Mouse (Mus musculus) kidney, adult 2 months (tissue): ENCODE data around the gene Nhlrc1. TPM values are rescaled to one million over a fixed set of nuclear protein-coding genes. Genes with fewer than 3 reads are reported as not detected.
A peak's percentile ranks its signal among the peaks of the same experiment; 100 is the strongest.

Experiments
- DNase-seq: peaks from one replicate; pipeline ENCODE4 v3.0.0; 2021
- H3K27ac ChIP-seq: fragments of 200-500 bp; 2 replicates; pipeline ENCODE4 v1.5.1; 2012; ENCODE audit warnings: low read depth, low read length, control low read depth, inconsistent platforms; ENCODE audit not compliant: insufficient read depth
- H3K27me3 ChIP-seq: fragments of 200-500 bp; replicated peaks from 2 replicates; pipeline ENCODE4 v1.6.1; 2012; ENCODE audit warnings: mild to moderate bottlenecking, moderate library complexity, low read length, inconsistent platforms; ENCODE audit not compliant: control insufficient read depth, insufficient read depth
- H3K36me3 ChIP-seq: fragments of 200-500 bp; 2 replicates; pipeline ENCODE4 v1.6.1; 2012; ENCODE audit warnings: mild to moderate bottlenecking, moderate library complexity, low read length, inconsistent platforms; ENCODE audit not compliant: control insufficient read depth, insufficient read depth
- H3K4me1 ChIP-seq: fragments of 200-500 bp; 2 replicates; pipeline ENCODE4 v1.6.1; 2011; ENCODE audit warnings: low read length; ENCODE audit not compliant: control insufficient read depth, insufficient read depth
- H3K4me3 ChIP-seq: fragments of 200-500 bp; 2 replicates; pipeline ENCODE4 v1.5.1; 2011; ENCODE audit warnings: mild to moderate bottlenecking, low read depth, low read length, control low read depth; ENCODE audit not compliant: insufficient read depth
- CTCF ChIP-seq: fragments of 200-500 bp; conservative IDR thresholded peaks from 2 replicates; pipeline ENCODE4 v1.5.1; 2011; ENCODE audit warnings: low read depth, mild to moderate bottlenecking, control low read depth, low read length, moderate library complexity, mixed read lengths; ENCODE audit not compliant: insufficient read depth, insufficient read length
- POLR2A ChIP-seq: fragments of 200-500 bp; IDR thresholded peaks from one replicate; pipeline ENCODE4 v1.6.1; 2011; ENCODE audit warnings: low read depth, low read length, control low read depth
- WGBS: fragments of 180-500 bp; shearing (Covaris S2); methylation state at CpG from one replicate; pipeline ENCODE4 v1.1.7; 2018; 5-methylcytosine and 5-hydroxymethylcytosine counted together
- polyA plus RNA-seq: library from polyadenylated mRNA; depleted of rRNA; stranded (reverse); fragments of >200 nt; gene quantifications from 2 replicates; pipeline ENCODE4 v1.2.3, GENCODE M21; 2012

The Nhlrc1 gene
- polyA plus RNA-seq, 1 experiment: 2.6 TPM

- H3K4me3 ChIP-seq: no peak overlapping the region
- no peak for TF ChIP-seq POLR2A
- no peak for TF ChIP-seq CTCF
- H3K36me3 ChIP-seq: no peaks in the 10 kb centered on the region
- 83% methylated on average over 4 of the region's 4 CpGs for WGBS
- H3K27me3 ChIP-seq: no peaks in the 10 kb centered on the region
- peaks cover 10% of the 10 kb centered on the region; the same call in 1 of the 2 replicates for H3K4me1 ChIP-seq
- peak; percentile 58 for DNase-seq
- H3K27ac ChIP-seq: no peak overlapping the region
Observed at GRCm38 (mm10) chr13:47033602-47034001, 19.0 kb upstream of the Nhlrc1 start.

GRCm38 (mm10) chr13:47030376-47031107 is 15.9 kb upstream of the Nhlrc1 start:
- WGBS: 66% methylated on average over 17 of the region's 17 CpGs
- Histone ChIP-seq H3K27me3 (no peaks in the 10 kb centered on the region), H3K36me3 (peaks cover 2% of the 10 kb centered on the region; the same call in 1 of the 2 replicates), H3K4me1 (peaks cover 10% of the 10 kb centered on the region; the same call in 1 of the 2 replicates), H3K4me3 (no peak overlapping the region), H3K27ac (peak overlapping the region; percentile 34; the same call in 1 of the 2 replicates)
- TF ChIP-seq POLR2A: no peak
- TF ChIP-seq CTCF: no peak
- peak; percentile 83 for DNase-seq

DNA sequence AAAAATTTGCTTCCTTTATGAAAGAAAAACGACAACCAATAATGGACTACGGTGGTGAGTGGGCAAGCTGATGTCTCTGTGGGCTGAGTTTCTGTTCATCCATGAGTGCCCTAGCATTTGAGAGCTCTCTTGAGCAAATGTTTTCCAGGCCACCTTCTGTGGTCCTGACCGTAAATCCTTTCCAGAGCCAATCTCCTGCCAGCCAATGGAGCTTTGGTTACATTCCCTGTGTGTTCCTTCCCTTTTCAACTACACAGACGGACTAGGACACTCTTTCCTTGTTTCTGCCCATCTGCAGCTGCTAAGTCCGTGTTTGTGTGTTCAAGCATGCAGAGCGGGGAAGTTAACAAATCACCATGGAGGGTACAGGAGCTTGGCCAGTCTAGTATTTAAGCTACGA is 6.1 kb upstream of the Nhlrc1 start:
- H3K27ac ChIP-seq: no peak overlapping the region; the same call in 1 of the 2 replicates
- no peak overlapping the region for H3K4me3 ChIP-seq
- no peaks in the 10 kb centered on the region for H3K36me3 ChIP-seq
- DNase-seq: peak; percentile 60
- H3K27me3 ChIP-seq: no peaks in the 10 kb centered on the region
- 40% methylated on average over 7 of the region's 7 CpGs for WGBS
- H3K4me1 ChIP-seq: peaks cover 7% of the 10 kb centered on the region; the same call in 1 of the 2 replicates
- TF ChIP-seq CTCF: no peak
- TF ChIP-seq POLR2A: no peak

DNA sequence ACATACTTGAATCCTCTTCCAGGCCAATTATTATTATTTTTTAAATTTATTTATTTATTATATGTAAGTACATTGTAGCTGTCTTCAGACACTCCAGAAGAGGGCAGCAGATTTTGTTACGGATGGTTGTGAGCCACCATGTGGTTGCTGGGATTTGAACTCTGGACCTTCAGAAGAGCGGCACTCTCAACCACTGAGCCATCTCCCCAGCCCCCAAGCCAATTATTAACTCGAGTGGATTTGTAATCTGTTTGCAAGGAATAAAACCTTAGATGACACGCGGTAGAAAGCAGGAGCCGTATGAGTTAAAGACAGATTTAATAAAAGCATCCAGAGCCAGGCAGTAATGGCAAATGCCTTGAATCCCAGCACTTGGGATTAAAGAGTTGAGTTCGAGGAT is 5.1 kb upstream of the Nhlrc1 start:
- DNase-seq: peak; percentile 77
- H3K27me3 ChIP-seq: no peaks in the 10 kb centered on the region
- H3K36me3 ChIP-seq: no peaks in the 10 kb centered on the region
- H3K27ac ChIP-seq: no peak overlapping the region
- no peak for TF ChIP-seq CTCF
- TF ChIP-seq POLR2A: no peak
- peaks cover 7% of the 10 kb centered on the region; the same call in 1 of the 2 replicates for H3K4me1 ChIP-seq
- WGBS: 58% methylated on average over 7 of the region's 7 CpGs
- H3K4me3 ChIP-seq: no peak overlapping the region

DNA sequence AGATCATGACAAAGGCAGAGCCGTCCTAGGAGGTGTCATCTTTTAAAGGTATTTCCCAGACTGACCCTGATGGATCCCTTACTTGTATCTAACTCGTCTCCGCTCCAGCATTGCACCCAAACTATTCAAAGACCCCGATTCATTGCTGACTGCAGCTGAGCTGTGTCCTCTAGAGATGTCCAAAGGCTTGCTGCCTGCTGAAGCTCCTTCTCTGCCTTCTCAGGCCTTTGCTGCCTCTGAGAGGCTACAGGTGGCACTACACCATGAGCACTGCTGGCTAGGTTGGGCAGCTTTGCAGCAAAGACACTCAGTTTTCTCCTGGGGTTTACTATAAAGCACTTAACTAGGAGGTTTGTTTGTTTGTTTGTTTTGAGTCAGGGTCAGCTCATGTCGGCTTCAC is 2.6 kb upstream of the Nhlrc1 start:
- DNase-seq: peak; percentile 63
- WGBS: 31% methylated on average over 5 of the region's 5 CpGs
- peaks cover 10% of the 10 kb centered on the region for H3K4me1 ChIP-seq
- TF ChIP-seq CTCF: peak; percentile 85
- TF ChIP-seq POLR2A: no peak
- no peaks in the 10 kb centered on the region for H3K36me3 ChIP-seq
- H3K27me3 ChIP-seq: no peaks in the 10 kb centered on the region
- H3K27ac ChIP-seq: no peak overlapping the region
- H3K4me3 ChIP-seq: no peak overlapping the region

- Histone ChIP-seq H3K27ac (no peak overlapping the region), H3K36me3 (no peaks in the 10 kb centered on the region), H3K4me1 (peaks cover 4% of the 10 kb centered on the region), H3K4me3 (peak overlapping the region; percentile 65; the same call in 1 of the 2 replicates), H3K27me3 (no peaks in the 10 kb centered on the region)
- WGBS: 74% methylated on average over 5 of the region's 5 CpGs
- DNase-seq: no peak
- no peak for TF ChIP-seq CTCF
- no peak for TF ChIP-seq POLR2A
Observed at GRCm38 (mm10) chr13:47015195-47015501, 498 bp upstream of the Nhlrc1 start.

DNA sequence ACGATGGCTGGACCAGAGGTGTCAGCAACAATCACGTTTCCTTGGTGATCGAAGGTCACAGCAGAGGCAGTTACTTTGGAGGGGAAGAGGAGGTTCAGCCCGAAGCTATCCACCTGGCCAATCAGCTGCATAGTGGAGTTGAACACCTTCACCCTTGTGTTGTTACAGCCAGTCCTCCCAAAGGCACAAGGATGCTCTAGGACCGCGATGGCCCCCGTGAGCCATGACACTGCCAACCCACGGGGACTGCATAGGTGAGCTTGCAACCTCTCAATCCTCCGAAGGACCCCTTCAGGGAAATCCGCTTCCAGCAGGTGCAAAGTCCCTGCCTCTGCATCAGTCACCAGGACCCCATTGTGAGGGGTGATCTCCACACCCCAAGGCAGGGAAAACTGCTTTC is 910 bp downstream of the Nhlrc1 start:
- H3K27ac ChIP-seq: no peak overlapping the region
- DNase-seq: no peak
- TF ChIP-seq POLR2A: no peak
- no peak for TF ChIP-seq CTCF
- H3K4me3 ChIP-seq: 0 out of 2 replicates have a peak overlapping the region, but pooled peaks have one; percentile 65
- WGBS: 71% methylated on average over 10 of the region's 10 CpGs
- peaks cover 4% of the 10 kb centered on the region for H3K4me1 ChIP-seq
- no peaks in the 10 kb centered on the region for H3K36me3 ChIP-seq
- no peaks in the 10 kb centered on the region for H3K27me3 ChIP-seq
